Comparison of ENCODE assay signal across 8 mouse cellular contexts in genomic region chr3:90220531-90220951, GRCm38 (mm10). TPM values are rescaled to one million over a fixed set of nuclear protein-coding genes. Genes with fewer than 3 reads are reported as not detected.
A peak's percentile ranks its signal among the peaks of the same experiment; 100 is the strongest.
DNase-seq lines count a peak whose midpoint lies in the region; ATAC-seq and TF ChIP-seq lines count a peak whose summit lies in the region.

No protein-coding gene starts in this region.

- H3K36me3 ChIP-seq in E14TG2a.4 (ENCODE audit: insufficient read depth, low read length) = no peaks in the 10 kb centered on the region
- no peaks in the 10 kb centered on the region for H3K36me3 ChIP-seq in erythroblast, embryonic 14.5 days (ENCODE audit: control insufficient read depth)
- H3K36me3 ChIP-seq in heart, embryonic 11.5 days (ENCODE audit: control insufficient read depth, insufficient read depth, low read length) = peaks cover 12% of the 10 kb centered on the region; the same call in 1 of the 2 replicates
- H3K36me3 ChIP-seq in kidney, embryonic 15.5 days = peaks cover 28% of the 10 kb centered on the region
- H3K36me3 ChIP-seq in liver, embryonic 16.5 days (ENCODE audit: control insufficient read depth, insufficient read depth) = no peaks in the 10 kb centered on the region
- peaks cover 13% of the 10 kb centered on the region; the same call in 1 of the 2 replicates for H3K36me3 ChIP-seq in neural tube, embryonic 13.5 days

- peaks cover 3% of the 10 kb centered on the region; the same call in 1 of the 2 replicates for H3K27me3 ChIP-seq in E14TG2a.4 (ENCODE audit: insufficient read depth, low read length)
- 0 out of 2 replicates have a peak, but pooled peaks cover 3% of the 10 kb centered on the region for H3K27me3 ChIP-seq in erythroblast, embryonic 14.5 days (ENCODE audit: control insufficient read depth)
- no peaks in the 10 kb centered on the region for H3K27me3 ChIP-seq in heart, embryonic 11.5 days (ENCODE audit: control insufficient read depth, insufficient read depth, low read length)
- no peaks in the 10 kb centered on the region for H3K27me3 ChIP-seq in kidney, embryonic 15.5 days
- no peaks in the 10 kb centered on the region; the same call in 1 of the 2 replicates for H3K27me3 ChIP-seq in liver, embryonic 16.5 days (ENCODE audit: control insufficient read depth, insufficient read depth, low read depth, low read length)
- H3K27me3 ChIP-seq in neural tube, embryonic 13.5 days = no peaks in the 10 kb centered on the region

- WGBS in heart, embryonic 11.5 days (ENCODE audit: insufficient replicate concordance) = 1% methylated on average over 19 of the region's 20 CpGs
- WGBS in kidney, embryonic 15.5 days = under 1% methylated on average over 20 of the region's 20 CpGs
- 2% methylated on average over 18 of the region's 20 CpGs for WGBS in liver, embryonic 16.5 days (ENCODE audit: insufficient replicate concordance)
- under 1% methylated on average over 19 of the region's 20 CpGs for WGBS in neural tube, embryonic 13.5 days

- H3K27ac ChIP-seq in bone marrow macrophage, adult 2 months (ENCODE audit: insufficient read depth, low read depth, low read length) = peak overlapping the region; percentile 7; the same call in 1 of the 2 replicates
- peak overlapping the region; percentile 77 for H3K27ac ChIP-seq in heart, embryonic 11.5 days (ENCODE audit: low read depth, low read length)
- peak overlapping the region; percentile 92 for H3K27ac ChIP-seq in kidney, embryonic 15.5 days
- H3K27ac ChIP-seq in liver, embryonic 16.5 days (ENCODE audit: low read length) = peak overlapping the region; percentile 59
- peak overlapping the region; percentile 68 for H3K27ac ChIP-seq in neural tube, embryonic 13.5 days (replicated peaks)

- TF ChIP-seq CTCF in E14TG2a.4 (conservative IDR thresholded peaks at IDR 0.05; ENCODE audit: low read length) = no peak; the same call in 1 of the 2 replicates
- TF ChIP-seq CTCF in bone marrow macrophage, adult 2 months (IDR thresholded peaks at IDR 0.05; ENCODE audit: low read depth, low read length) = no peak

- ATAC-seq in heart, embryonic 11.5 days (replicated peaks; ENCODE audit: insufficient number of reproducible peaks, low FRiP score, low TSS enrichment) = peak; percentile 72
- ATAC-seq in kidney, embryonic 15.5 days (replicated peaks; ENCODE audit: low FRiP score) = peak; percentile 92
- peak; percentile 74 for ATAC-seq in liver, embryonic 16.5 days (ENCODE audit: low read depth)
- peak; percentile 59 for ATAC-seq in neural tube, embryonic 13.5 days (ENCODE audit: low read depth)

- peaks cover 52% of the 10 kb centered on the region for H3K4me1 ChIP-seq in E14TG2a.4 (replicated peaks; ENCODE audit: low read depth, low read length)
- peaks cover 6% of the 10 kb centered on the region for H3K4me1 ChIP-seq in bone marrow macrophage, adult 2 months (ENCODE audit: control insufficient read depth, insufficient read depth, low read length)
- H3K4me1 ChIP-seq in erythroblast, embryonic 14.5 days (ENCODE audit: control insufficient read depth) = peaks cover 27% of the 10 kb centered on the region
- H3K4me1 ChIP-seq in heart, embryonic 11.5 days (ENCODE audit: control insufficient read depth, insufficient read depth, low read length) = peaks cover 18% of the 10 kb centered on the region
- H3K4me1 ChIP-seq in kidney, embryonic 15.5 days = peaks cover 30% of the 10 kb centered on the region
- peaks cover 20% of the 10 kb centered on the region for H3K4me1 ChIP-seq in liver, embryonic 16.5 days (ENCODE audit: control insufficient read depth, low read depth, low read length)
- peaks cover 19% of the 10 kb centered on the region for H3K4me1 ChIP-seq in neural tube, embryonic 13.5 days (replicated peaks)

- peak overlapping the region; percentile 84 for H3K4me2 ChIP-seq in heart, embryonic 11.5 days
- peak overlapping the region; percentile 76 for H3K4me2 ChIP-seq in kidney, embryonic 15.5 days
- H3K4me2 ChIP-seq in liver, embryonic 16.5 days (ENCODE audit: low read depth, low read length) = peak overlapping the region; percentile 75
- H3K4me2 ChIP-seq in neural tube, embryonic 13.5 days = peak overlapping the region; percentile 79

- no peak for TF ChIP-seq POLR2A in bone marrow macrophage, adult 2 months (IDR thresholded peaks at IDR 0.05; ENCODE audit: borderline replicate concordance, low read depth, low read length)

- H3K9ac ChIP-seq in heart, embryonic 11.5 days (ENCODE audit: low read depth, low read length) = peak overlapping the region; percentile 73
- H3K9ac ChIP-seq in kidney, embryonic 15.5 days = peak overlapping the region; percentile 56
- H3K9ac ChIP-seq in liver, embryonic 16.5 days (ENCODE audit: low read depth, low read length) = peak overlapping the region; percentile 65
- H3K9ac ChIP-seq in neural tube, embryonic 13.5 days = peak overlapping the region; percentile 69

- no peaks in the 10 kb centered on the region for H3K9me3 ChIP-seq in E14TG2a.4 (ENCODE audit: low read length)
- H3K9me3 ChIP-seq in erythroblast, embryonic 14.5 days (ENCODE audit: control insufficient read depth, low read length) = no peaks in the 10 kb centered on the region
- no peaks in the 10 kb centered on the region for H3K9me3 ChIP-seq in heart, embryonic 11.5 days (replicated peaks; ENCODE audit: control insufficient read depth, low read length)
- H3K9me3 ChIP-seq in kidney, embryonic 15.5 days (replicated peaks) = no peaks in the 10 kb centered on the region
- H3K9me3 ChIP-seq in liver, embryonic 16.5 days (replicated peaks; ENCODE audit: control insufficient read depth, low read length) = no peaks in the 10 kb centered on the region
- no peaks in the 10 kb centered on the region for H3K9me3 ChIP-seq in neural tube, embryonic 13.5 days

- H3K4me3 ChIP-seq in E14TG2a.4 (replicated peaks; ENCODE audit: low read length) = peak overlapping the region; percentile 74
- H3K4me3 ChIP-seq in bone marrow macrophage, adult 2 months (ENCODE audit: insufficient read depth, low read length) = peak overlapping the region; percentile 46
- H3K4me3 ChIP-seq in erythroblast, embryonic 14.5 days (replicated peaks) = peak overlapping the region; percentile 59
- peak overlapping the region; percentile 56 for H3K4me3 ChIP-seq in heart, embryonic 11.5 days (ENCODE audit: low read depth, low read length)
- H3K4me3 ChIP-seq in kidney, embryonic 15.5 days (replicated peaks) = peak overlapping the region; percentile 57
- peak overlapping the region; percentile 60 for H3K4me3 ChIP-seq in liver, embryonic 16.5 days (ENCODE audit: low read depth, low read length)
- peak overlapping the region; percentile 40 for H3K4me3 ChIP-seq in neural tube, embryonic 13.5 days

- DNase-seq in urinary bladder, adult 18-20 months (ENCODE audit: low spot score in 2 of 2) = peak; percentile 73 to 79

RNA-seq across cellular contexts. Expression of gene Rab13, which starts 7.0 kb away (rescaled TPM):
- 19.0 and 23.2 TPM in 2 replicates for polyA plus RNA-seq in bone marrow macrophage, adult 2 months (2012; ENCODE audit: insufficient read depth, insufficient read length, missing spikeins)
- polyA plus RNA-seq in erythroblast, embryonic 14.5 days (2012) = 0.07 and 0.12 TPM in 2 replicates
- 16.6 and 21.8 TPM in 2 replicates for polyA plus RNA-seq in heart, embryonic 11.5 days (2014; fragmentation: Nextera tagmentation; extraction: Ambion mirVana)
- 39.8 and 40.8 TPM in 2 replicates for polyA plus RNA-seq in kidney, embryonic 15.5 days (2015; fragmentation: Nextera tagmentation; extraction: Ambion mirVana)
- 3.8 and 4.1 TPM in 2 replicates for polyA plus RNA-seq in liver, embryonic 16.5 days (2015; fragmentation: Nextera tagmentation; extraction: Ambion mirVana)
- polyA plus RNA-seq in neural tube, embryonic 13.5 days (2015; fragmentation: Nextera tagmentation; extraction: Ambion mirVana) = 22.9 and 24.1 TPM in 2 replicates

RNA-seq across cellular contexts. Expression of gene Rps27, which starts 7.1 kb away (rescaled TPM):
- polyA plus RNA-seq in bone marrow macrophage, adult 2 months (2012; ENCODE audit: insufficient read depth, insufficient read length, missing spikeins) = 946 and 1,891 TPM in 2 replicates
- 25.9 and 30.7 TPM in 2 replicates for polyA plus RNA-seq in erythroblast, embryonic 14.5 days (2012)
- polyA plus RNA-seq in heart, embryonic 11.5 days (2014; fragmentation: Nextera tagmentation; extraction: Ambion mirVana) = 1,012 and 1,016 TPM in 2 replicates
- 1,600 and 1,610 TPM in 2 replicates for polyA plus RNA-seq in kidney, embryonic 15.5 days (2015; fragmentation: Nextera tagmentation; extraction: Ambion mirVana)
- polyA plus RNA-seq in liver, embryonic 16.5 days (2015; fragmentation: Nextera tagmentation; extraction: Ambion mirVana) = 555 and 627 TPM in 2 replicates
- 750 and 953 TPM in 2 replicates for polyA plus RNA-seq in neural tube, embryonic 13.5 days (2015; fragmentation: Nextera tagmentation; extraction: Ambion mirVana)

RNA-seq across cellular contexts. Expression of gene Jtb, which starts 10.9 kb away (rescaled TPM):
- 64.5 and 67.9 TPM in 2 replicates for polyA plus RNA-seq in bone marrow macrophage, adult 2 months (2012; ENCODE audit: insufficient read depth, insufficient read length, missing spikeins)
- 3.9 and 4.3 TPM in 2 replicates for polyA plus RNA-seq in erythroblast, embryonic 14.5 days (2012)
- polyA plus RNA-seq in heart, embryonic 11.5 days (2014; fragmentation: Nextera tagmentation; extraction: Ambion mirVana) = 90.7 and 95.8 TPM in 2 replicates
- polyA plus RNA-seq in kidney, embryonic 15.5 days (2015; fragmentation: Nextera tagmentation; extraction: Ambion mirVana) = 96.9 and 105 TPM in 2 replicates
- polyA plus RNA-seq in liver, embryonic 16.5 days (2015; fragmentation: Nextera tagmentation; extraction: Ambion mirVana) = 35.7 and 37.7 TPM in 2 replicates
- 85.9 and 90.3 TPM in 2 replicates for polyA plus RNA-seq in neural tube, embryonic 13.5 days (2015; fragmentation: Nextera tagmentation; extraction: Ambion mirVana)

RNA-seq across cellular contexts. Expression of gene Creb3l4, which starts 22.8 kb away (rescaled TPM):
- polyA plus RNA-seq in bone marrow macrophage, adult 2 months (2012; ENCODE audit: insufficient read depth, insufficient read length, missing spikeins) = 1.3 and 2.9 TPM in 2 replicates
- polyA plus RNA-seq in erythroblast, embryonic 14.5 days (2012) = not detected in 2 replicates
- 2.3 and 2.6 TPM in 2 replicates for polyA plus RNA-seq in heart, embryonic 11.5 days (2014; fragmentation: Nextera tagmentation; extraction: Ambion mirVana)
- polyA plus RNA-seq in kidney, embryonic 15.5 days (2015; fragmentation: Nextera tagmentation; extraction: Ambion mirVana) = 3.7 and 6.9 TPM in 2 replicates
- polyA plus RNA-seq in liver, embryonic 16.5 days (2015; fragmentation: Nextera tagmentation; extraction: Ambion mirVana) = 0.35 and 0.41 TPM in 2 replicates
- polyA plus RNA-seq in neural tube, embryonic 13.5 days (2015; fragmentation: Nextera tagmentation; extraction: Ambion mirVana) = 3.3 and 3.5 TPM in 2 replicates

RNA-seq across cellular contexts. Expression of gene Slc39a1, which starts 27.4 kb away (rescaled TPM):
- 155 and 159 TPM in 2 replicates for polyA plus RNA-seq in bone marrow macrophage, adult 2 months (2012; ENCODE audit: insufficient read depth, insufficient read length, missing spikeins)
- polyA plus RNA-seq in erythroblast, embryonic 14.5 days (2012) = 0.20 and 0.21 TPM in 2 replicates
- polyA plus RNA-seq in heart, embryonic 11.5 days (2014; fragmentation: Nextera tagmentation; extraction: Ambion mirVana) = 74.0 and 80.8 TPM in 2 replicates
- 101 and 104 TPM in 2 replicates for polyA plus RNA-seq in kidney, embryonic 15.5 days (2015; fragmentation: Nextera tagmentation; extraction: Ambion mirVana)
- polyA plus RNA-seq in liver, embryonic 16.5 days (2015; fragmentation: Nextera tagmentation; extraction: Ambion mirVana) = 30.0 and 33.5 TPM in 2 replicates
- polyA plus RNA-seq in neural tube, embryonic 13.5 days (2015; fragmentation: Nextera tagmentation; extraction: Ambion mirVana) = 42.4 and 54.8 TPM in 2 replicates

Comparison
In these comparisons a context has a peak if more than half of its experiments do, and no peak if none do; other contexts are left out.
1. Peak in every context shown above with its lines: DNase-seq, ATAC-seq, H3K4me3 ChIP-seq and H3K27ac ChIP-seq.
2. H3K27ac ChIP-seq: peak in every context shown above with its lines; median percentile 92 in kidney, embryonic 15.5 days; 77 in heart, embryonic 11.5 days; 68 in neural tube, embryonic 13.5 days; 59 in liver, embryonic 16.5 days; 7 in bone marrow macrophage, adult 2 months.
3. RNA of gene Rps27, which starts 7.1 kb away (polyA plus RNA-seq): 1,600 to 1,610 TPM in kidney, embryonic 15.5 days, 1,012 to 1,016 TPM in heart, embryonic 11.5 days, 750 to 953 TPM in neural tube, embryonic 13.5 days, 946 to 1,891 TPM in bone marrow macrophage, adult 2 months and 555 to 627 TPM in liver, embryonic 16.5 days; 25.9 to 30.7 TPM in erythroblast, embryonic 14.5 days; every median in the first group is over 10 times any median in the second.